Mouse (Mus musculus): ENCODE results near the gene Ckmt2.

Ckmt2 gene

GRCm38 (mm10) chr13:91876741-91877349, at the start of gene Ckmt2:
Gene Ckmt2 (minus strand): TSS chr13:91876885.
- DNase-seq (ENCODE audit: low spot score in 2 of 2): no peak

GRCm38 (mm10) chr13:91921010-91921409, 44.3 kb upstream of the Ckmt2 start:
- DNase-seq (ENCODE audit: low spot score in 2 of 2): no peak

- DNase-seq (ENCODE audit: low spot score in 2 of 2): no peak
These were observed 42.1 kb upstream of the Ckmt2 start for GRCm38 (mm10) chr13:91918764-91919163.

- DNase-seq (ENCODE audit: low spot score in 2 of 2): no peak
These were observed 41.1 kb upstream of the Ckmt2 start for GRCm38 (mm10) chr13:91917835-91918234.

GRCm38 (mm10) chr13:91916308-91916707, 39.6 kb upstream of the Ckmt2 start:
- no peak for DNase-seq (ENCODE audit: low spot score in 2 of 2)

GRCm38 (mm10) chr13:91915582-91916239, 39.0 kb upstream of the Ckmt2 start:
- DNase-seq (ENCODE audit: low spot score in 2 of 2): peak; percentile 50 to 61

- no peak for DNase-seq (ENCODE audit: low spot score in 2 of 2)
These were observed 38.5 kb upstream of the Ckmt2 start for GRCm38 (mm10) chr13:91915192-91915581.

GRCm38 (mm10) chr13:91911652-91912051, 35.0 kb upstream of the Ckmt2 start:
- no peak for DNase-seq (ENCODE audit: low spot score in 2 of 2)

- no peak for DNase-seq (ENCODE audit: low spot score in 2 of 2)
These were observed 34.5 kb upstream of the Ckmt2 start for GRCm38 (mm10) chr13:91911211-91911610.

GRCm38 (mm10) chr13:91908202-91908980, 31.7 kb upstream of the Ckmt2 start:
- peak; percentile 81 to 90 for DNase-seq (ENCODE audit: low spot score in 2 of 2)

GRCm38 (mm10) chr13:91906338-91906737, 29.7 kb upstream of the Ckmt2 start:
- DNase-seq (ENCODE audit: low spot score in 2 of 2): no peak

GRCm38 (mm10) chr13:91896476-91896875, 19.8 kb upstream of the Ckmt2 start:
- no peak for DNase-seq (ENCODE audit: low spot score in 2 of 2)

GRCm38 (mm10) chr13:91893132-91893531, 16.4 kb upstream of the Ckmt2 start:
- DNase-seq (ENCODE audit: low spot score in 2 of 2): peak in 1 of 2 experiments; percentile 14

- DNase-seq (ENCODE audit: low spot score in 2 of 2): no peak
These were observed 13.4 kb upstream of the Ckmt2 start for GRCm38 (mm10) chr13:91890031-91890619.

- no peak for DNase-seq (ENCODE audit: low spot score in 2 of 2)
These were observed 8.2 kb upstream of the Ckmt2 start for GRCm38 (mm10) chr13:91884714-91885386.

- DNase-seq (ENCODE audit: low spot score in 2 of 2): peak; percentile 77 to 80
These were observed 5.3 kb upstream of the Ckmt2 start for GRCm38 (mm10) chr13:91881837-91882480.

GRCm38 (mm10) chr13:91880256-91880655, 3.6 kb upstream of the Ckmt2 start:
- DNase-seq (ENCODE audit: low spot score in 2 of 2): no peak

GRCm38 (mm10) chr13:91877996-91878395, 1.3 kb upstream of the Ckmt2 start:
- DNase-seq (ENCODE audit: low spot score in 2 of 2): no peak

- DNase-seq (ENCODE audit: low spot score in 2 of 2): no peak
These were observed 665 bp upstream of the Ckmt2 start for GRCm38 (mm10) chr13:91877350-91877749.

- DNase-seq (ENCODE audit: low spot score in 2 of 2): no peak
These were observed 1.1 kb downstream of the Ckmt2 start for GRCm38 (mm10) chr13:91875581-91875980.

- DNase-seq (ENCODE audit: low spot score in 2 of 2): peak; percentile 32 to 44
These were observed 2.1 kb downstream of the Ckmt2 start for GRCm38 (mm10) chr13:91874565-91874964.

Measured in right cerebral cortex, adult 2 months (tissue).